ENCODE assay signal across 10 mouse cellular contexts in the genomic region with DNA sequence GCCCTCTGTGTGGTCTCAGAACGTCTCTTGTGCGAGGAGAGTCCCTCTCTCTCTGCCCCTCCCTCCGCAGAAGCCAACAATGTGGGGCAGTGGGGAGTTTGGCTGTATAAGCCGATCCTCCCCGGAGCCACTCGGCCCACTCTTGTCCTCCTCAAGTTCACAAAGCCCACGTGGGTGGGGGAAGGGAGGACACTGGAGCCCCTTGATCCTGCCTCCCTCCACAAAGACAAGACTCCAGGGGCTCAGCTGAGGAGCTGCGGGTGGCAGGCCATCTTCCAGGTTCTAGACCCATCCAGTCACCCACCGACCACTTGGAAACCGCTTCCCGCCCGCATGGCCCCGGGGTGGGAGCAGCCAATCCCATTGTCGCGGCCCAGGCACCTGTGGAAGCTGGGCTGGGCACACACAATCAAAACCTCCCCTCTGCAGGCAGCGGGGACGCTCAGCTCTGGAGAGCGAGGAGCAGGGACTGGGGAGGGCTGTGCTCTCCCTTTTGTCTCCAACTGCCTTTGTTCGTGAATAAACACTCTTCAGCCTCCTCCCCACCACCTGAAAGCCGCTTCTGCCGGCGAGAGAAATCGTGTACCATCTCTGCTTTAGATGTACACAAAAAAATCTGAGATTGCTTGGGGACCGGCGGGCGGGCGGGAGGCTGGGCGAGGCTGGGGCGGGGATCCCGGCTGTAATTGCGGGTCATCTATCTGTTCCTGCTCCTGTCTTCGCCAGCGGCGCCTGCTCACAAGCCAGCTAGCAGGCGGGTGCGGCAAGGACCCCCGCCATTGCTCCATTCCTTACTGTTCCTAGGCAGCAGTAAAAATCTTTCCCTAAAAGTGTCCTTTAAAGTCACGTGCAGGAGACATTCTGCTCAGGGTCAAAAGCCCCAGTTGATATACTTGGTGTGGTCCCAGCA.
DNase-seq lines count a peak whose midpoint lies in the region; ATAC-seq and TF ChIP-seq lines count a peak whose summit lies in the region.
"Had no signal": no experiment of that assay in that cellular context is flagged by ENCODE, and none has a peak within 500 bp of the region (broad histone marks: within the 10 kb centered on the region; RNA-seq: fewer than 3 reads in every experiment).

No protein-coding gene starts in this region.

- no peak for TF ChIP-seq CTCF in intestine, postnatal 0 days (IDR thresholded peaks at IDR 0.05; ENCODE audit: low read depth)
- no peak for TF ChIP-seq CTCF in cortical plate, adult 2 months (IDR thresholded peaks at IDR 0.05; ENCODE audit: extremely low read depth, insufficient read depth, low read length)

- H3K4me3 ChIP-seq in intestine, embryonic 15.5 days (replicated peaks), result no peak overlapping the region
- no peak overlapping the region for H3K4me3 ChIP-seq in intestine, postnatal 0 days (ENCODE audit: low read depth, low read length)
- peak overlapping the region; percentile 25; the same call in 1 of the 2 replicates for H3K4me3 ChIP-seq in cortical plate, adult 2 months (ENCODE audit: insufficient read depth, low read length)
- H3K4me3 ChIP-seq in hindbrain, embryonic 11.5 days (ENCODE audit: low read depth, low read length), result peak overlapping the region; percentile 24

- no peak overlapping the region for H3K9ac ChIP-seq in intestine, embryonic 15.5 days
- H3K9ac ChIP-seq in intestine, postnatal 0 days (ENCODE audit: low read depth, low read length), result no peak overlapping the region
- H3K9ac ChIP-seq in hindbrain, embryonic 11.5 days (ENCODE audit: low read depth, low read length), result peak overlapping the region; percentile 64

- peaks cover 52% of the 10 kb centered on the region for H3K27me3 ChIP-seq in intestine, embryonic 15.5 days (replicated peaks)
- H3K27me3 ChIP-seq in intestine, postnatal 0 days (replicated peaks; ENCODE audit: control insufficient read depth, insufficient read depth, low read length), result peaks cover 35% of the 10 kb centered on the region
- H3K27me3 ChIP-seq in hindbrain, embryonic 11.5 days (ENCODE audit: control insufficient read depth, insufficient read depth, low read length), result peaks cover 7% of the 10 kb centered on the region; the same call in 1 of the 2 replicates

- 0 out of 2 replicates have a peak overlapping the region, but pooled peaks have one; percentile 3 for H3K4me2 ChIP-seq in intestine, embryonic 15.5 days (replicated peaks)
- H3K4me2 ChIP-seq in intestine, postnatal 0 days (replicated peaks; ENCODE audit: low read depth), result no peak overlapping the region
- peak overlapping the region; percentile 53 for H3K4me2 ChIP-seq in hindbrain, embryonic 11.5 days (replicated peaks; ENCODE audit: low read depth, low read length)

- H3K36me3 ChIP-seq in intestine, embryonic 15.5 days, result no peaks in the 10 kb centered on the region
- H3K36me3 ChIP-seq in intestine, postnatal 0 days (ENCODE audit: control insufficient read depth, insufficient read depth), result no peaks in the 10 kb centered on the region
- no peaks in the 10 kb centered on the region for H3K36me3 ChIP-seq in hindbrain, embryonic 11.5 days (ENCODE audit: control insufficient read depth, insufficient read depth, low read length)

- peak; percentile 24; the same call in 1 of the 2 replicates for TF ChIP-seq POLR2A in cortical plate, adult 2 months (IDR thresholded peaks at IDR 0.05; ENCODE audit: extremely low read depth, insufficient read depth, low read length)

- 1% methylated on average over 38 of the region's 38 CpGs for WGBS in intestine, embryonic 15.5 days
- WGBS in intestine, postnatal 0 days, result 2% methylated on average over 38 of the region's 38 CpGs
- WGBS in hindbrain, embryonic 11.5 days, result 1% methylated on average over 38 of the region's 38 CpGs

- no peaks in the 10 kb centered on the region for H3K9me3 ChIP-seq in intestine, embryonic 15.5 days
- H3K9me3 ChIP-seq in intestine, postnatal 0 days (ENCODE audit: control insufficient read depth), result no peaks in the 10 kb centered on the region
- H3K9me3 ChIP-seq in hindbrain, embryonic 11.5 days (ENCODE audit: control insufficient read depth, low read length), result no peaks in the 10 kb centered on the region

- no peak overlapping the region for H3K27ac ChIP-seq in intestine, embryonic 15.5 days
- no peak overlapping the region for H3K27ac ChIP-seq in intestine, postnatal 0 days (ENCODE audit: low read depth, low read length)
- no peak overlapping the region for H3K27ac ChIP-seq in cortical plate, adult 2 months (ENCODE audit: insufficient read depth, low read length)
- H3K27ac ChIP-seq in hindbrain, embryonic 11.5 days (ENCODE audit: low read depth, low read length), result peak overlapping the region; percentile 65

- no peaks in the 10 kb centered on the region for H3K4me1 ChIP-seq in intestine, embryonic 15.5 days (replicated peaks)
- no peaks in the 10 kb centered on the region for H3K4me1 ChIP-seq in intestine, postnatal 0 days (replicated peaks; ENCODE audit: control insufficient read depth, insufficient read depth, low read length)
- peaks cover 7% of the 10 kb centered on the region for H3K4me1 ChIP-seq in cortical plate, adult 2 months (ENCODE audit: control insufficient read depth, insufficient read depth, low read length)
- peaks cover 5% of the 10 kb centered on the region; the same call in 1 of the 2 replicates for H3K4me1 ChIP-seq in hindbrain, embryonic 11.5 days (replicated peaks; ENCODE audit: control insufficient read depth, insufficient read depth, low read length)

- peak; percentile 77 for DNase-seq in hindbrain, embryonic 11.5 days (ENCODE audit: low spot score)
- DNase-seq in neural tube, embryonic 10.5 days (ENCODE audit: extremely low spot score, low spot score), result peak; percentile 60
- no peak for DNase-seq in layer of hippocampus, adult 11-12 months (ENCODE audit: low spot score)
- no peak for DNase-seq in layer of hippocampus, postnatal 25 days (ENCODE audit: extremely low spot score in 1 of 2, low spot score in 1 of 2)
- DNase-seq: adrenal gland, adult 2 months; heart, postnatal 10 days had no signal

- no peak for ATAC-seq in intestine, embryonic 15.5 days
- no peak for ATAC-seq in intestine, postnatal 0 days
- ATAC-seq in hindbrain, embryonic 11.5 days (ENCODE audit: low FRiP score), result peak; percentile 83
- ATAC-seq in erythroblast, adult 5-6 weeks (replicated peaks; ENCODE audit: low FRiP score, poor library complexity, severe bottlenecking), result no peak

Comparison
In these comparisons a context has a peak if more than half of its experiments do, and no peak if none do; other contexts are left out.
1. H3K4me3 ChIP-seq: peak in cortical plate, adult 2 months (single experiment) and hindbrain, embryonic 11.5 days (single experiment); none in intestine, embryonic 15.5 days (single experiment) and intestine, postnatal 0 days (single experiment).
2. DNase-seq: peak in hindbrain, embryonic 11.5 days (single experiment) and neural tube, embryonic 10.5 days (single experiment); none in layer of hippocampus, adult 11-12 months (single experiment) and layer of hippocampus, postnatal 25 days (0 of 2).